In genomic region chr10:84172828-84173321, GRCm38 (mm10) we compare ENCODE assay signal across 8 mouse cellular contexts.
DNase-seq lines count a peak whose midpoint lies in the region; ATAC-seq lines count a peak whose summit lies in the region.

No protein-coding gene starts in this region.

- intact Hi-C loops in gastrocnemius, postnatal 36 days (cut with DNase I): no loop called here
- intact Hi-C loops in left cerebral cortex, postnatal 36 days (cut with DNase I): loop anchor here (10.0 kb wide), 1 partner anchor 182 kb away; no protein-coding TSS in a partner anchor

- H3K4me3 ChIP-seq in hindbrain, embryonic 10.5 days: no peak overlapping the region
- no peak overlapping the region for H3K4me3 ChIP-seq in hindbrain, embryonic 13.5 days
- H3K4me3 ChIP-seq in liver, embryonic 11.5 days (ENCODE audit: low read depth, low read length): no peak overlapping the region

- H3K27ac ChIP-seq in hindbrain, embryonic 10.5 days: 0 out of 2 replicates have a peak overlapping the region, but pooled peaks have one; percentile 4
- H3K27ac ChIP-seq in hindbrain, embryonic 13.5 days: no peak overlapping the region
- no peak overlapping the region for H3K27ac ChIP-seq in liver, embryonic 11.5 days (ENCODE audit: low read depth, low read length)

- peaks cover 24% of the 10 kb centered on the region for H3K4me1 ChIP-seq in hindbrain, embryonic 10.5 days (replicated peaks)
- H3K4me1 ChIP-seq in hindbrain, embryonic 13.5 days (replicated peaks): peaks cover 8% of the 10 kb centered on the region
- H3K4me1 ChIP-seq in liver, embryonic 11.5 days (replicated peaks; ENCODE audit: control insufficient read depth, insufficient read depth, low read length): no peaks in the 10 kb centered on the region

- WGBS in hindbrain, embryonic 10.5 days: 52% methylated on average over 4 of the region's 4 CpGs
- 48% methylated on average over 4 of the region's 4 CpGs for WGBS in hindbrain, embryonic 13.5 days
- 72% methylated on average over 4 of the region's 4 CpGs for WGBS in liver, embryonic 11.5 days

- H3K9ac ChIP-seq in hindbrain, embryonic 13.5 days: no peak overlapping the region
- no peak overlapping the region for H3K9ac ChIP-seq in liver, embryonic 11.5 days (ENCODE audit: low read depth, low read length)

- H3K36me3 ChIP-seq in hindbrain, embryonic 10.5 days: no peaks in the 10 kb centered on the region
- no peaks in the 10 kb centered on the region for H3K36me3 ChIP-seq in hindbrain, embryonic 13.5 days
- H3K36me3 ChIP-seq in liver, embryonic 11.5 days (ENCODE audit: control insufficient read depth, insufficient read depth, low read length): no peaks in the 10 kb centered on the region

- no peaks in the 10 kb centered on the region for H3K27me3 ChIP-seq in hindbrain, embryonic 10.5 days (ENCODE audit: insufficient read depth, poor library complexity, severe bottlenecking)
- no peaks in the 10 kb centered on the region for H3K27me3 ChIP-seq in hindbrain, embryonic 13.5 days
- H3K27me3 ChIP-seq in liver, embryonic 11.5 days (replicated peaks; ENCODE audit: control insufficient read depth, insufficient read depth, low read length): no peaks in the 10 kb centered on the region

- DNase-seq in hindbrain, embryonic 10.5 days (ENCODE audit: low spot score): peak; percentile 43
- DNase-seq in brain, embryonic 18.5 days (ENCODE audit: low read depth, low spot score): peak; percentile 16
- peak; percentile 31 to 58 for DNase-seq in gastrocnemius, postnatal 36 days
- peak; percentile 69 to 77 for DNase-seq in left cerebral cortex, postnatal 36 days (ENCODE audit: low spot score in 2 of 2)
- DNase-seq in right cerebral cortex, postnatal 36 days (ENCODE audit: low spot score in 2 of 2): peak; percentile 46 to 74
- DNase-seq in kidney, adult 9 months: no peak
- DNase-seq in liver, embryonic 11.5 days (ENCODE audit: low spot score): no peak

- no peak for ATAC-seq in hindbrain, embryonic 13.5 days (ENCODE audit: low FRiP score)
- ATAC-seq in liver, embryonic 11.5 days (replicated peaks; ENCODE audit: low FRiP score): no peak

- H3K9me3 ChIP-seq in hindbrain, embryonic 10.5 days: no peaks in the 10 kb centered on the region
- H3K9me3 ChIP-seq in hindbrain, embryonic 13.5 days: no peaks in the 10 kb centered on the region
- no peaks in the 10 kb centered on the region for H3K9me3 ChIP-seq in liver, embryonic 11.5 days (ENCODE audit: control insufficient read depth, low read length)

- no peak overlapping the region for H3K4me2 ChIP-seq in hindbrain, embryonic 13.5 days
- no peak overlapping the region for H3K4me2 ChIP-seq in liver, embryonic 11.5 days

Comparison
In these comparisons a context has a peak if more than half of its experiments do, and no peak if none do; other contexts are left out.
1. DNase-seq: peak in hindbrain, embryonic 10.5 days (single experiment), brain, embryonic 18.5 days (single experiment), gastrocnemius, postnatal 36 days (2 of 2), left cerebral cortex, postnatal 36 days (2 of 2) and right cerebral cortex, postnatal 36 days (2 of 2); none in kidney, adult 9 months (single experiment) and liver, embryonic 11.5 days (single experiment).